ENCODE assay signal across 25 mouse cellular contexts in genomic region chr1:74277883-74278537, GRCm38 (mm10). TPM values are rescaled to one million over a fixed set of nuclear protein-coding genes. Genes with fewer than 3 reads are reported as not detected.
DNase-seq lines count a peak whose midpoint lies in the region; ATAC-seq and TF ChIP-seq lines count a peak whose summit lies in the region.
"Had no signal": no experiment of that assay in that cellular context is flagged by ENCODE, and none has a peak within 500 bp of the region (broad histone marks: within the 10 kb centered on the region; RNA-seq: fewer than 3 reads in every experiment).

No protein-coding gene starts in this region.

- H3K36me3 ChIP-seq in intestine, embryonic 14.5 days (ENCODE audit: control insufficient read depth, insufficient read depth, low read length), result peaks cover 42% of the 10 kb centered on the region
- H3K36me3 ChIP-seq in intestine, postnatal 0 days (ENCODE audit: control insufficient read depth, insufficient read depth), result peaks cover 31% of the 10 kb centered on the region
- peaks cover 47% of the 10 kb centered on the region for H3K36me3 ChIP-seq in G1E (replicated peaks)
- peaks cover 32% of the 10 kb centered on the region for H3K36me3 ChIP-seq in kidney, postnatal 0 days (ENCODE audit: insufficient read depth, low read length)

- no peak overlapping the region for H3K27ac ChIP-seq in intestine, embryonic 14.5 days (ENCODE audit: low read depth)
- no peak overlapping the region for H3K27ac ChIP-seq in intestine, postnatal 0 days (ENCODE audit: low read depth, low read length)
- H3K27ac ChIP-seq in kidney, postnatal 0 days, result no peak overlapping the region
- H3K27ac ChIP-seq: embryonic facial prominence, embryonic 15.5 days; hindbrain, embryonic 15.5 days; limb, embryonic 10.5 days; liver, embryonic 13.5 days; lung, embryonic 15.5 days; macrophage; midbrain, embryonic 12.5 days; neural tube, embryonic 15.5 days had no signal

- H3K9me3 ChIP-seq in intestine, embryonic 14.5 days (ENCODE audit: control insufficient read depth, low read length), result no peaks in the 10 kb centered on the region
- H3K9me3 ChIP-seq in intestine, postnatal 0 days (ENCODE audit: control insufficient read depth), result no peaks in the 10 kb centered on the region
- no peaks in the 10 kb centered on the region for H3K9me3 ChIP-seq in G1E (replicated peaks)
- no peaks in the 10 kb centered on the region for H3K9me3 ChIP-seq in kidney, postnatal 0 days (replicated peaks; ENCODE audit: low read length)
- H3K9me3 ChIP-seq: embryonic facial prominence, embryonic 15.5 days; heart, embryonic 12.5 days; hindbrain, embryonic 15.5 days; limb, embryonic 10.5 days; liver, embryonic 13.5 days; lung, embryonic 15.5 days; midbrain, embryonic 12.5 days; neural tube, embryonic 15.5 days had no signal

- no peak for ATAC-seq in intestine, embryonic 14.5 days (replicated peaks; ENCODE audit: low FRiP score, low TSS enrichment, low read depth)
- ATAC-seq in intestine, postnatal 0 days, result no peak
- ATAC-seq in G1E (ENCODE audit: extremely low read depth, insufficient number of reproducible peaks, low FRiP score, poor library complexity, severe bottlenecking), result peak; percentile 58; the same call in 1 of the 2 replicates
- ATAC-seq in kidney, postnatal 0 days (replicated peaks; ENCODE audit: low FRiP score, low read depth), result peak; percentile 50
- ATAC-seq in CD4-positive, CD25-positive, alpha-beta regulatory T cell, adult 4 months, result no peak

- WGBS in intestine, embryonic 14.5 days, result 30% methylated on average over 8 of the region's 8 CpGs
- WGBS in intestine, postnatal 0 days, result 41% methylated on average over 8 of the region's 8 CpGs
- 30% methylated on average over 8 of the region's 8 CpGs for WGBS in kidney, postnatal 0 days

- peak overlapping the region; percentile 22; the same call in 1 of the 2 replicates for H3K9ac ChIP-seq in intestine, embryonic 14.5 days (ENCODE audit: low read length)
- H3K9ac ChIP-seq in intestine, postnatal 0 days (ENCODE audit: low read depth, low read length), result no peak overlapping the region
- H3K9ac ChIP-seq in kidney, postnatal 0 days (ENCODE audit: low read depth, low read length), result no peak overlapping the region
- H3K9ac ChIP-seq: embryonic facial prominence, embryonic 15.5 days; heart, embryonic 12.5 days; hindbrain, embryonic 15.5 days; liver, embryonic 13.5 days; lung, embryonic 15.5 days; midbrain, embryonic 12.5 days; neural tube, embryonic 15.5 days had no signal

- peak overlapping the region; percentile 27 for H3K4me3 ChIP-seq in intestine, embryonic 14.5 days (ENCODE audit: low read depth, low read length)
- no peak overlapping the region for H3K4me3 ChIP-seq in intestine, postnatal 0 days (ENCODE audit: low read depth, low read length)
- H3K4me3 ChIP-seq in G1E (ENCODE audit: low read depth, low read length), result peak overlapping the region; percentile 11; the same call in 1 of the 2 replicates
- no peak overlapping the region for H3K4me3 ChIP-seq in kidney, postnatal 0 days (replicated peaks; ENCODE audit: low read depth, low read length)
- H3K4me3 ChIP-seq: embryonic facial prominence, embryonic 15.5 days; heart, embryonic 12.5 days; hindbrain, embryonic 15.5 days; limb, embryonic 10.5 days; liver, embryonic 13.5 days; lung, embryonic 15.5 days; midbrain, embryonic 12.5 days; myocyte; neural tube, embryonic 15.5 days had no signal

- intact Hi-C loops in left cerebral cortex, postnatal 25 days (cut with DNase I), result loop anchor here (5.0 kb wide), 1 partner anchor 71 kb away; no protein-coding TSS in a partner anchor

- peak overlapping the region; percentile 40 for H3K4me2 ChIP-seq in intestine, embryonic 14.5 days (ENCODE audit: low read length)
- no peak overlapping the region for H3K4me2 ChIP-seq in intestine, postnatal 0 days (replicated peaks; ENCODE audit: low read depth)
- H3K4me2 ChIP-seq in kidney, postnatal 0 days (ENCODE audit: low read length), result no peak overlapping the region
- H3K4me2 ChIP-seq: embryonic facial prominence, embryonic 15.5 days; heart, embryonic 12.5 days; hindbrain, embryonic 15.5 days; liver, embryonic 13.5 days; lung, embryonic 15.5 days; midbrain, embryonic 12.5 days; neural tube, embryonic 15.5 days had no signal

- H3K27me3 ChIP-seq in intestine, embryonic 14.5 days (replicated peaks; ENCODE audit: control insufficient read depth, insufficient read depth, low read length), result no peaks in the 10 kb centered on the region
- H3K27me3 ChIP-seq in intestine, postnatal 0 days (replicated peaks; ENCODE audit: control insufficient read depth, insufficient read depth, low read length), result no peaks in the 10 kb centered on the region
- peaks cover 48% of the 10 kb centered on the region for H3K27me3 ChIP-seq in G1E (ENCODE audit: insufficient read depth, low read length)
- H3K27me3 ChIP-seq in kidney, postnatal 0 days (ENCODE audit: insufficient read depth, low read length), result no peaks in the 10 kb centered on the region
- H3K27me3 ChIP-seq: embryonic facial prominence, embryonic 15.5 days; heart, embryonic 12.5 days; hindbrain, embryonic 15.5 days; liver, embryonic 13.5 days; lung, embryonic 15.5 days; midbrain, embryonic 12.5 days; neural tube, embryonic 15.5 days had no signal

- H3K4me1 ChIP-seq in intestine, embryonic 14.5 days (replicated peaks; ENCODE audit: control insufficient read depth, insufficient read depth, low read length), result peaks cover 50% of the 10 kb centered on the region
- H3K4me1 ChIP-seq in intestine, postnatal 0 days (replicated peaks; ENCODE audit: control insufficient read depth, insufficient read depth, low read length), result no peaks in the 10 kb centered on the region
- H3K4me1 ChIP-seq in G1E (ENCODE audit: insufficient read depth, low read depth, low read length), result peaks cover 54% of the 10 kb centered on the region
- H3K4me1 ChIP-seq in kidney, postnatal 0 days (replicated peaks; ENCODE audit: insufficient read depth, low read length), result peaks cover 21% of the 10 kb centered on the region; the same call in 1 of the 2 replicates

- no peak for DNase-seq in intestine, embryonic 14.5 days (ENCODE audit: low spot score)
- peak; percentile 39 for DNase-seq in G1E (ENCODE audit: low spot score)
- DNase-seq in kidney, adult 11 months, result peak; percentile 79
- DNase-seq in kidney, postnatal 0 days (ENCODE audit: low spot score), result no peak
- DNase-seq in B cell, adult 2 months, result no peak
- DNase-seq in left cerebral cortex, postnatal 25 days (ENCODE audit: low spot score in 2 of 2), result no peak
- DNase-seq: adrenal gland, postnatal 10 days; gastrocnemius, postnatal 25 days; heart, postnatal 36 days; liver, embryonic 13.5 days; thymus, adult 2 months had no signal

- TF ChIP-seq CTCF in intestine, postnatal 0 days (IDR thresholded peaks at IDR 0.05; ENCODE audit: low read depth), result no peak
- TF ChIP-seq CTCF in G1E (IDR thresholded peaks at IDR 0.05; ENCODE audit: low read depth, low read length), result no peak
- no peak for TF ChIP-seq CTCF in kidney, postnatal 0 days (IDR thresholded peaks at IDR 0.05; ENCODE audit: low read depth)

RNA-seq across cellular contexts. Expression of gene Gpbar1, which starts 0.3 kb away (rescaled TPM):
- 9.1 and 10.7 TPM in 2 replicates for polyA plus RNA-seq in intestine, embryonic 14.5 days (2014; fragmentation: Nextera tagmentation; extraction: Ambion mirVana)
- 0.78 and 0.93 TPM in 2 replicates for polyA plus RNA-seq in intestine, postnatal 0 days (2015; fragmentation: Nextera tagmentation; extraction: Ambion mirVana)
- total RNA-seq in G1E (2014; fragmentation: Nextera tagmentation), result not detected in 2 replicates
- 0.11 TPM in 1 of 2 replicates, not detected in the other for total RNA-seq in G1E (2017)
- not detected in 2 replicates for polyA plus RNA-seq in G1E (2012)
- 1.0 and 1.7 TPM in 2 replicates for polyA plus RNA-seq in kidney, postnatal 0 days (2015; fragmentation: Nextera tagmentation; extraction: Ambion mirVana)
- not detected for total RNA-seq in left cerebral cortex, postnatal 25 days (2021)
- 1 to 10 TPM in 1 of 2 experiments, not detected in 1; 1.1 TPM for polyA plus RNA-seq in CD4-positive, CD25-positive, alpha-beta regulatory T cell, adult 4 months (2017; shearing (Covaris generic))
- total RNA-seq: gastrocnemius, postnatal 25 days; heart, postnatal 36 days; layer of hippocampus, adult 18-20 months had no signal
- polyA plus RNA-seq: cortical plate, adult 2 months; embryonic facial prominence, embryonic 15.5 days; forebrain, embryonic 11.5 days; hindbrain, embryonic 15.5 days; macrophage; midbrain, embryonic 12.5 days; neural tube, embryonic 15.5 days had no signal

RNA-seq across cellular contexts. Expression of gene Aamp, which starts 6.5 kb away (rescaled TPM):
- 252 and 269 TPM in 2 replicates for polyA plus RNA-seq in intestine, embryonic 14.5 days (2014; fragmentation: Nextera tagmentation; extraction: Ambion mirVana)
- 130 and 136 TPM in 2 replicates for polyA plus RNA-seq in intestine, postnatal 0 days (2015; fragmentation: Nextera tagmentation; extraction: Ambion mirVana)
- 54.8 and 63.5 TPM in 2 replicates for total RNA-seq in G1E (2014; fragmentation: Nextera tagmentation)
- 127 and 129 TPM in 2 replicates for total RNA-seq in G1E (2017)
- polyA plus RNA-seq in G1E (2012), result 250 and 265 TPM in 2 replicates
- polyA plus RNA-seq in kidney, postnatal 0 days (2015; fragmentation: Nextera tagmentation; extraction: Ambion mirVana), result 248 and 264 TPM in 2 replicates
- total RNA-seq in left cerebral cortex, postnatal 25 days (2021), result 100 to 1,000 TPM; 137 to 139 TPM
- 100 to 1,000 TPM; 205 to 288 TPM for polyA plus RNA-seq in CD4-positive, CD25-positive, alpha-beta regulatory T cell, adult 4 months (2017; shearing (Covaris generic))

RNA-seq across cellular contexts. Expression of gene Pnkd, which starts 6.7 kb away (rescaled TPM):
- polyA plus RNA-seq in intestine, embryonic 14.5 days (2014; fragmentation: Nextera tagmentation; extraction: Ambion mirVana), result 139 and 142 TPM in 2 replicates
- 103 and 107 TPM in 2 replicates for polyA plus RNA-seq in intestine, postnatal 0 days (2015; fragmentation: Nextera tagmentation; extraction: Ambion mirVana)
- total RNA-seq in G1E (2014; fragmentation: Nextera tagmentation) (27.7 and 58.4 TPM in 2 replicates), G1E (2017) (30.5 and 37.9 TPM in 2 replicates)
- polyA plus RNA-seq in G1E (2012), result 186 and 219 TPM in 2 replicates
- 162 and 169 TPM in 2 replicates for polyA plus RNA-seq in kidney, postnatal 0 days (2015; fragmentation: Nextera tagmentation; extraction: Ambion mirVana)
- 100 to 1,000 TPM; 151 to 152 TPM for total RNA-seq in left cerebral cortex, postnatal 25 days (2021)
- 10 to 100 TPM; 78.8 to 83.8 TPM for polyA plus RNA-seq in CD4-positive, CD25-positive, alpha-beta regulatory T cell, adult 4 months (2017; shearing (Covaris generic))

RNA-seq across cellular contexts. Expression of gene Tmbim1, which starts 27.4 kb away (rescaled TPM):
- 36.4 and 42.6 TPM in 2 replicates for polyA plus RNA-seq in intestine, embryonic 14.5 days (2014; fragmentation: Nextera tagmentation; extraction: Ambion mirVana)
- 47.4 and 49.1 TPM in 2 replicates for polyA plus RNA-seq in intestine, postnatal 0 days (2015; fragmentation: Nextera tagmentation; extraction: Ambion mirVana)
- total RNA-seq in G1E (2014; fragmentation: Nextera tagmentation) (18.7 and 19.8 TPM in 2 replicates), G1E (2017) (19.7 and 26.0 TPM in 2 replicates)
- 110 and 115 TPM in 2 replicates for polyA plus RNA-seq in G1E (2012)
- polyA plus RNA-seq in kidney, postnatal 0 days (2015; fragmentation: Nextera tagmentation; extraction: Ambion mirVana), result 27.8 and 30.8 TPM in 2 replicates
- total RNA-seq in left cerebral cortex, postnatal 25 days (2021), result 10 to 100 TPM; 21.8 to 22.9 TPM
- polyA plus RNA-seq in CD4-positive, CD25-positive, alpha-beta regulatory T cell, adult 4 months (2017; shearing (Covaris generic)), result 10 to 100 TPM; 16.7 to 27.5 TPM

RNA-seq across cellular contexts. Expression of gene Arpc2, which starts 42.1 kb away (rescaled TPM):
- polyA plus RNA-seq in intestine, embryonic 14.5 days (2014; fragmentation: Nextera tagmentation; extraction: Ambion mirVana), result 436 and 457 TPM in 2 replicates
- polyA plus RNA-seq in intestine, postnatal 0 days (2015; fragmentation: Nextera tagmentation; extraction: Ambion mirVana), result 528 and 529 TPM in 2 replicates
- total RNA-seq in G1E (2014; fragmentation: Nextera tagmentation) (876 and 934 TPM in 2 replicates), G1E (2017) (647 and 716 TPM in 2 replicates)
- 746 and 964 TPM in 2 replicates for polyA plus RNA-seq in G1E (2012)
- 487 TPM in 2 replicates for polyA plus RNA-seq in kidney, postnatal 0 days (2015; fragmentation: Nextera tagmentation; extraction: Ambion mirVana)
- 100 to 1,000 TPM; 266 to 287 TPM for total RNA-seq in left cerebral cortex, postnatal 25 days (2021)
- 100 to 1,000 TPM; 614 to 635 TPM for polyA plus RNA-seq in CD4-positive, CD25-positive, alpha-beta regulatory T cell, adult 4 months (2017; shearing (Covaris generic))

Comparison
In these comparisons a context has a peak if more than half of its experiments do, and no peak if none do; other contexts are left out.
1. DNase-seq: peak in G1E (single experiment) and kidney, adult 11 months (single experiment); none in intestine, embryonic 14.5 days (single experiment), kidney, postnatal 0 days (single experiment), B cell, adult 2 months (0 of 2) and left cerebral cortex, postnatal 25 days (0 of 2).
2. H3K4me3 ChIP-seq: peak in intestine, embryonic 14.5 days (single experiment) and G1E (single experiment); none in intestine, postnatal 0 days (single experiment) and kidney, postnatal 0 days (single experiment).
3. ATAC-seq: peak in G1E (single experiment) and kidney, postnatal 0 days (single experiment); none in intestine, embryonic 14.5 days (single experiment), intestine, postnatal 0 days (single experiment) and CD4-positive, CD25-positive, alpha-beta regulatory T cell, adult 4 months (single experiment).